Mouse (Mus musculus) hindbrain, postnatal 0 days (tissue): ENCODE data around the gene Tm4sf1. TPM values are rescaled to one million over a fixed set of nuclear protein-coding genes. Genes with fewer than 3 reads are reported as not detected.

Experiments
- ATAC-seq: fragments of 200-750 bp; cut with Nextera tagmentation; 2 replicates; pipeline ENCODE4 v1.8.0; 2017; ENCODE audit warnings: mild to moderate bottlenecking, moderate TSS enrichment, moderate library complexity
- DNase-seq: peaks from one replicate; pipeline ENCODE4 v3.0.0-alpha.2; 2015; ENCODE audit warnings: low spot score
- H3K27ac ChIP-seq: fragments of 300-500 bp; sonication (generic); 2 replicates; pipeline ENCODE4 v1.5.1; 2014; ENCODE audit warnings: mild to moderate bottlenecking
- H3K27me3 ChIP-seq: fragments of 300-500 bp; sonication (generic); 2 replicates; pipeline ENCODE4 v1.6.1; 2014; ENCODE audit warnings: low read length, mixed read lengths; ENCODE audit not compliant: insufficient read depth
- H3K36me3 ChIP-seq: fragments of 300-500 bp; sonication (generic); 2 replicates; pipeline ENCODE4 v1.6.1; 2014; ENCODE audit warnings: low read length, mixed read lengths; ENCODE audit not compliant: insufficient read depth
- H3K4me1 ChIP-seq: fragments of 300-500 bp; sonication (generic); 2 replicates; pipeline ENCODE4 v1.6.1; 2014; ENCODE audit warnings: antibody characterized with exemption, low read length, mixed read lengths; ENCODE audit not compliant: insufficient read depth
- H3K4me2 ChIP-seq: fragments of 300-500 bp; sonication (generic); 2 replicates; pipeline ENCODE4 v1.6.1; 2014; ENCODE audit warnings: low read depth, mild to moderate bottlenecking, low read length, moderate library complexity, mixed read lengths
- H3K4me3 ChIP-seq: fragments of 300-500 bp; sonication (generic); 2 replicates; pipeline ENCODE4 v1.5.1; 2014; ENCODE audit warnings: low read length
- H3K9ac ChIP-seq: fragments of 300-500 bp; sonication (generic); replicated peaks from 2 replicates; pipeline ENCODE4 v1.6.1; 2014; ENCODE audit warnings: mild to moderate bottlenecking, low read length, moderate library complexity, mixed read lengths
- H3K9me3 ChIP-seq: fragments of 300-500 bp; sonication (generic); 2 replicates; pipeline ENCODE4 v1.6.1; 2016; ENCODE audit warnings: low read length, mixed read lengths
- CTCF ChIP-seq: IDR thresholded peaks from 2 replicates; pipeline ENCODE4 v1.5.1; 2016; ENCODE audit warnings: antibody characterized with exemption, control low read depth, low read depth
- WGBS: fragments of 180-500 bp; shearing (Covaris S2); extraction: QIAGEN DNeasy Blood & Tissue Kit; methylation state at CpG from one replicate; pipeline ENCODE4 v1.1.7; 2014; 5-methylcytosine and 5-hydroxymethylcytosine counted together
- polyA plus RNA-seq: library from polyadenylated mRNA; unstranded; fragments of >200 nt; fragmentation: Nextera tagmentation; extraction: Ambion mirVana; gene quantifications from 2 replicates; pipeline ENCODE4 v1.2.1, GENCODE M21; 2015
- total RNA-seq: library from RNA; depleted of rRNA; stranded (reverse); fragments of >200 nt; gene quantifications from 2 replicates; pipeline ENCODE4 v1.2.3, GENCODE M21; 2014; rRNA removed

Gene Tm4sf1
- total and polyA plus RNA-seq, 2 experiments from 2014 or later, result 12.1 to 41.0 TPM

DNA sequence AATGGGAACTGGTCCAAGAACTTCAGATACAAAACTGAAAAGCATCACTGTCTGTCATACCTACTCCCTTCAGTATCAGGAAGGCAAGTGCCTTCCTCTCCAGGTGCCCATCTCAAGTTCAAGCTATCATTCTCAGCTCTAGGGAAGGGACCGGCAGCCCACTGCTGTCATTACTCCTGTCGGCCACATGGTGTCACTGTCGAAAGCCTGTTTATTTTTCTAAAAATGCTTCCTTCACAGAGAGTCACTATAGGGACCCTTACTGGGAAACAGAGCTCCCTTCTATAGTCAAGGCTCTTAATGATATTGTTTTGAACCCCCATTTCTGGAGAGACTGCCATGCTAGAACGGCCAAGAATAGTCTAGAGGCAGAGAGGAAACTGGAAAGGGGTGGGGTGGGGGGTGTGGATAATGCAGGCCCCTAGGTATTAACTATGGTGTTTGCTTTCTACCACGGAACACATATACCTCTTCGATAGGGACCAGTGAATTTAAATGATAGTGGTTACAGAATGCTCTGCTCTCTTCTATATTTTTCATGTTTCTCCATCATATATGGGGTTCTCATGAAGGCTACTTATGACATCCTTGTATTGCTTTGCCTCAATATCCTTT lies 34.1 kb downstream of the Tm4sf1 start:
- no peaks in the 10 kb centered on the region for H3K27me3 ChIP-seq
- no peak overlapping the region for H3K9ac ChIP-seq
- no peaks in the 10 kb centered on the region for H3K4me1 ChIP-seq
- no peaks in the 10 kb centered on the region for H3K36me3 ChIP-seq
- TF ChIP-seq CTCF, result peak; percentile 92
- H3K27ac ChIP-seq, result no peak overlapping the region
- H3K4me2 ChIP-seq, result no peak overlapping the region
- WGBS, result 35% methylated on average over 6 of the region's 6 CpGs
- peak; percentile 82 for ATAC-seq
- DNase-seq, result peak; percentile 79
- no peak overlapping the region for H3K4me3 ChIP-seq
- H3K9me3 ChIP-seq, result no peaks in the 10 kb centered on the region

- no peak overlapping the region for H3K27ac ChIP-seq
- ATAC-seq, result no peak
- no peaks in the 10 kb centered on the region for H3K27me3 ChIP-seq
- no peaks in the 10 kb centered on the region for H3K4me1 ChIP-seq
- no peak overlapping the region for H3K9ac ChIP-seq
- no peak for TF ChIP-seq CTCF
- no peaks in the 10 kb centered on the region for H3K9me3 ChIP-seq
- DNase-seq, result no peak
- H3K4me3 ChIP-seq, result no peak overlapping the region
- H3K4me2 ChIP-seq, result no peak overlapping the region
- 73% methylated on average over 2 of the region's 2 CpGs for WGBS
- H3K36me3 ChIP-seq, result no peaks in the 10 kb centered on the region
These were observed 48.7 kb downstream of the Tm4sf1 start for GRCm38 (mm10) chr3:57253041-57253440.

- Histone ChIP-seq H3K4me2 (no peak overlapping the region), H3K4me1 (no peaks in the 10 kb centered on the region), H3K27ac (no peak overlapping the region), H3K27me3 (no peaks in the 10 kb centered on the region), H3K9ac (no peak overlapping the region), H3K4me3 (no peak overlapping the region), H3K36me3 (no peaks in the 10 kb centered on the region), H3K9me3 (no peaks in the 10 kb centered on the region)
- DNase-seq, result no peak
- no peak for ATAC-seq
- TF ChIP-seq CTCF, result no peak
These were observed 49.2 kb downstream of the Tm4sf1 start for GRCm38 (mm10) chr3:57252551-57252950.

- no peak overlapping the region for H3K9ac ChIP-seq
- H3K27me3 ChIP-seq, result no peaks in the 10 kb centered on the region
- H3K36me3 ChIP-seq, result no peaks in the 10 kb centered on the region
- H3K9me3 ChIP-seq, result no peaks in the 10 kb centered on the region
- DNase-seq (no peak), ATAC-seq (no peak)
- TF ChIP-seq CTCF, result no peak
- no peak overlapping the region for H3K4me2 ChIP-seq
- H3K4me1 ChIP-seq, result no peaks in the 10 kb centered on the region
- no peak overlapping the region for H3K27ac ChIP-seq
- 68% methylated on average over 2 of the region's 2 CpGs for whole genome bisulfite sequencing
- H3K4me3 ChIP-seq, result no peak overlapping the region
These were observed 56.5 kb downstream of the Tm4sf1 start for GRCm38 (mm10) chr3:57245242-57245641.

Other genes starting within 250 kb of the Tm4sf1 start
- 0.43 TPM in 1 of 2 replicates, not detected in the other for gene Tm4sf4, start 123.3 kb upstream of the Tm4sf1 start, total RNA-seq
- gene Tm4sf4, start 123.3 kb upstream of the Tm4sf1 start, polyA plus RNA-seq, result 0.19 and 0.23 TPM in 2 replicates